Mouse (Mus musculus): ENCODE results near the gene Gstm2. TPM values are rescaled to one million over a fixed set of nuclear protein-coding genes. Genes with fewer than 3 reads are reported as not detected.

The Gstm2 gene
- polyA plus RNA-seq, 1 experiment from 2014 or later: 18.5 TPM

DNA sequence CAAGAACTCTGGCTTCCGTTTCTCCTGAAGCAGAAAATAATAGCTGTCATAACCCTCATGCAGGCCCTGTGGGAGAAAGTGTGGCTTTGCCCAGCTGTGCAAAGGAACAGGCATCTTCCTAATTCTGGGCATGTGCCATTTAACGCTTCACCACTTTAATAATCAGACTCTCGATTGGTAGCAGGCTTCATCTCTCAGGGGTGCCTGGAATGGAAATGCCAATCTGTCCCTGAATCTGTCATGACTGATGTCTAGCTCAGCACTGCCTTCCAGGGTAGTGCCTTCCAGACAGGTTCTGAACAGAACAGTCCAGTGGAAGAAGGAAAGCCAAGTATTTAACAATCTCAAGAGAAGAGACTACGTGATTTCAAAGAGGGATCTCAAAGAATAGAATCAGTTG is 45.0 kb downstream of the Gstm2 start:
- no peaks in the 10 kb centered on the region for H3K9me3 ChIP-seq (ENCODE audit: control insufficient read depth, low read length)
- no peaks in the 10 kb centered on the region for H3K27me3 ChIP-seq (ENCODE audit: control insufficient read depth, insufficient read depth, low read length)
- no peak for ATAC-seq (ENCODE audit: insufficient read depth, low FRiP score, low TSS enrichment)
- H3K36me3 ChIP-seq (ENCODE audit: control insufficient read depth, insufficient read depth, low read length): no peaks in the 10 kb centered on the region
- H3K4me1 ChIP-seq (ENCODE audit: control insufficient read depth, insufficient read depth, low read length): no peaks in the 10 kb centered on the region
- no peak overlapping the region for H3K27ac ChIP-seq (ENCODE audit: low read depth, low read length)
- no peak overlapping the region for H3K9ac ChIP-seq (ENCODE audit: low read length)
- H3K4me3 ChIP-seq (ENCODE audit: low read depth, low read length): no peak overlapping the region
- no peak for DNase-seq (ENCODE audit: low spot score)
- 86% methylated on average over 4 of the region's 4 CpGs for WGBS
- H3K4me2 ChIP-seq (ENCODE audit: low read depth): no peak overlapping the region

DNA sequence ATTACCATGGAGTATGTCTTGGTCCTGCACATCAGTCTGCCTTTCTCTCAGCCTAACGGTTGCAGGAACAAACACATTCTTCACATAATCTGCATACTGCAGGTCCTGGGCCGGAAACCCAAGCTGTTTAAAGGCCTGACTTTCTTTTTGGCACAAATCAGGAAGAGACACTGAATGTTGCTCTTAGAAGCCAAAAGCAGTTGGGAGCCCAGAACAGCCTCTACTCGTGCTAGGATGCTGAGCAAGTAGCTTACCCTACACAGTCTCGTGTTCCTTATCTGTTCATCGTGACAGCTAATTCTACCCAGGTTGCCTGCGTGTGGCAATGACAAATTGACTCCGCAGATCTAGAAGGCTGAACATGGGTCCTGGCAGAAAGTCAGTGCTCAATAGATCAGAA is 45.7 kb downstream of the Gstm2 start:
- no peak for DNase-seq (ENCODE audit: low spot score)
- Histone ChIP-seq H3K9ac (ENCODE audit: low read length) (no peak overlapping the region), H3K4me3 (ENCODE audit: low read depth, low read length) (no peak overlapping the region), H3K27me3 (ENCODE audit: control insufficient read depth, insufficient read depth, low read length) (no peaks in the 10 kb centered on the region), H3K9me3 (ENCODE audit: control insufficient read depth, low read length) (no peaks in the 10 kb centered on the region), H3K4me1 (ENCODE audit: control insufficient read depth, insufficient read depth, low read length) (no peaks in the 10 kb centered on the region), H3K36me3 (ENCODE audit: control insufficient read depth, insufficient read depth, low read length) (no peaks in the 10 kb centered on the region), H3K27ac (ENCODE audit: low read depth, low read length) (no peak overlapping the region), H3K4me2 (ENCODE audit: low read depth) (no peak overlapping the region)
- no peak for ATAC-seq (ENCODE audit: insufficient read depth, low FRiP score, low TSS enrichment)
- WGBS: 85% methylated on average over 7 of the region's 7 CpGs

DNA sequence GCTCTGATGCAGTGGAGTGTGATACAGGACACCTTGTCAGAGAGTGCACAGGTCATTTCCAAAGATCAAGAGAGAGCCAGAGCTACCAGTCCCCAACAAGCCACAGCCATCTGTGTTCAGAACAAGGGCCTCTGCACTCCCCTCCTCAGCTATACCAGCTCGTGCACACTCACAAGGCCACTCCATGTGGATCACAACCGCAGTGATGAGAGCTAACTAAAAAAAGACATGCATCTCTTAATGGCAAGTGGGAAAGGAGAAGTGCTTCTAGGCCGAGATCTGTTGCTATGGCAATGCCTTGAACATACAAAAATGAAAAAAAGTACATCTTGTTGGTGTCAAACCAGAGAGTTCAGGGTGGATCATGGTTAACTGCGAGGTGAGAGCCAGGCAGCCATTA is 46.4 kb downstream of the Gstm2 start:
- Histone ChIP-seq H3K27me3 (ENCODE audit: control insufficient read depth, insufficient read depth, low read length) (no peaks in the 10 kb centered on the region), H3K36me3 (ENCODE audit: control insufficient read depth, insufficient read depth, low read length) (no peaks in the 10 kb centered on the region), H3K4me3 (ENCODE audit: low read depth, low read length) (no peak overlapping the region), H3K9ac (ENCODE audit: low read length) (no peak overlapping the region), H3K4me2 (ENCODE audit: low read depth) (no peak overlapping the region), H3K4me1 (ENCODE audit: control insufficient read depth, insufficient read depth, low read length) (no peaks in the 10 kb centered on the region), H3K9me3 (ENCODE audit: control insufficient read depth, low read length) (no peaks in the 10 kb centered on the region), H3K27ac (ENCODE audit: low read depth, low read length) (no peak overlapping the region)
- WGBS: 80% methylated on average over 4 of the region's 4 CpGs
- DNase-seq (ENCODE audit: low spot score) (no peak), ATAC-seq (ENCODE audit: insufficient read depth, low FRiP score, low TSS enrichment) (no peak)

DNA sequence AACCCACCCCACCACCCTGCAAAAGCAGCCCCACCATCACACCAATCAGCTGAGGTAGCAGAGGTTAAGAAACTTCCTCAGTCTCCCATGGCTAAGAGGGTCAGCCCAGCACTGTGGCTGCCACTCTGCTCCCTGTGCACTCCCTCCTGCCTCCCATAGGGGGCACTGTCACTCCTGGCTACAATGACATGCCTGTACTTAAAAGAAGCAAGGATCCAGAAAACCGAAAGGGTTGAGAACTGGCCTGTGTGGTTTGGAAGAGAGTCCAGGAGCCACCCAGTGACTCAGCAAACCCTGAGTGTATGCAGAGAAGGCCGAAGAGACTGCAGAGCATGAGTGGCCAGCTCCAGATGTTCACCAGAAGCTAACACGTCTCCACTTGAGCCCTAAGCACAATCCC is 46.9 kb downstream of the Gstm2 start:
- 51% methylated on average over 3 of the region's 3 CpGs for WGBS
- Histone ChIP-seq H3K9ac (ENCODE audit: low read length) (no peak overlapping the region), H3K4me1 (ENCODE audit: control insufficient read depth, insufficient read depth, low read length) (no peaks in the 10 kb centered on the region), H3K36me3 (ENCODE audit: control insufficient read depth, insufficient read depth, low read length) (no peaks in the 10 kb centered on the region), H3K4me2 (ENCODE audit: low read depth) (no peak overlapping the region), H3K27me3 (ENCODE audit: control insufficient read depth, insufficient read depth, low read length) (no peaks in the 10 kb centered on the region), H3K9me3 (ENCODE audit: control insufficient read depth, low read length) (no peaks in the 10 kb centered on the region), H3K4me3 (ENCODE audit: low read depth, low read length) (no peak overlapping the region), H3K27ac (ENCODE audit: low read depth, low read length) (no peak overlapping the region)
- ATAC-seq (ENCODE audit: insufficient read depth, low FRiP score, low TSS enrichment) (no peak), DNase-seq (ENCODE audit: low spot score) (peak; percentile 62)

DNA sequence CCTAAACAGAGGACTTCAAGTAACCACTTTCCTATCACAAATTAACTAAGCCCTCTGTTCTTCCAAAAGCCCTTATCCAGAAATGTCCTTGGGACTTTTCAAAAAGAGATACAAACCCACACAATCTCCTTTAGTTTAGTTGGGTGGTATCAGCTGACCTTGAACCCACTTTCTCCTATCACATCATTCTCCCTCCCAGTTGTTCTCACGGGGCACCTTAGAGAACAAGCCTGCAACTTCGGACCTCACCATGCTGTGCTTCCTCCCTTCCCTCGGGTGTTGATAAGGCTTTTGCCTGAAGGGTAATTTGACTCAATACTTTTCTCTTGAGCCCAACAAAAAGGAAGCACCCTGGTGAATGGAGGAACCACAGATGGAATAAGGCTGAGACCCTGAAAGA is 50.4 kb downstream of the Gstm2 start:
- Histone ChIP-seq H3K27ac (ENCODE audit: low read depth, low read length) (no peak overlapping the region), H3K27me3 (ENCODE audit: control insufficient read depth, insufficient read depth, low read length) (no peaks in the 10 kb centered on the region), H3K4me3 (ENCODE audit: low read depth, low read length) (no peak overlapping the region), H3K4me2 (ENCODE audit: low read depth) (no peak overlapping the region), H3K4me1 (ENCODE audit: control insufficient read depth, insufficient read depth, low read length) (no peaks in the 10 kb centered on the region; the same call in 1 of the 2 replicates), H3K9ac (ENCODE audit: low read length) (no peak overlapping the region), H3K36me3 (ENCODE audit: control insufficient read depth, insufficient read depth, low read length) (no peaks in the 10 kb centered on the region), H3K9me3 (ENCODE audit: control insufficient read depth, low read length) (no peaks in the 10 kb centered on the region)
- WGBS: 66% methylated on average over 3 of the region's 3 CpGs
- no peak for DNase-seq (ENCODE audit: low spot score)
- no peak for ATAC-seq (ENCODE audit: insufficient read depth, low FRiP score, low TSS enrichment)

DNA sequence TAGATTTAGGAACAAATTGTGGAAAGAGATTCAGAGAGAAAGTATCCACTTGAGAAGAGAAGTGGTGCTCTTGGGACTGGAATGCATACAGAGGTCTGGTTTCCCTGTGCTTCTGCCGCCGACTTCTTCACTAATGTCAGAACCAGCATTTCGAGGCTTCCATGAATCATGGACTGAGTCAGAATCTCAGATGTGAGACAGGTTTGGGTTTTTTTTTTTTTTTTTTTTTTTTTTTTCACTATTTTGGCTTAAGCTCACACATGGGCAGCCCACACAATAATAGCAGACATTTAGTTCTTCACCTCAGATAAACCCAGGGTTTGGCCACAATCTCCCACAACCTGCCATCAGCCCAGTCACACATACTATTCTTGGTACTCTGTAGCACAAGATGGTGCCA is 51.0 kb downstream of the Gstm2 start:
- 90% methylated on average over 3 of the region's 3 CpGs for WGBS
- no peak for ATAC-seq (ENCODE audit: insufficient read depth, low FRiP score, low TSS enrichment)

DNA sequence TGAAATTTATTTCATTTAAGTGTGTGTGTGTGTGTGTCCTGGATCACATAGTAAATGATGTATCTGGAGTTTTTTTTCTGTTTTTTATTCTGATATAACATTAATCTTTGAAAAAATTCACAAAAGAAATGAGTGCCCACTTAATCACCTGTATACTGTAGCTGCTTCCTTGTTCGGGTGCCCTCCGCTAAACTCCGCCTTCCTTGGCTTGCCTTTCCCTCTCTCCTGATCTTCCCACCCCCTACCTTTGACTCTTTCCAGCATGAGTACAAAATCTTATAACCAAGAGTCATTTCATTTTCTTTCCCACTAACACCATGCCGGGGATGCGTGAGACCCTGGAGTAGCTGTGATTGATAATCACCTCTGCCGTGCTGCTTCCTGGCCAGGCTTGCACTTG is 54.1 kb downstream of the Gstm2 start:
- no peak overlapping the region for H3K27ac ChIP-seq (ENCODE audit: low read depth, low read length)
- WGBS: 85% methylated on average over 6 of the region's 6 CpGs
- H3K4me3 ChIP-seq (ENCODE audit: low read depth, low read length): no peak overlapping the region
- H3K4me1 ChIP-seq (ENCODE audit: control insufficient read depth, insufficient read depth, low read length): no peaks in the 10 kb centered on the region; the same call in 1 of the 2 replicates
- no peaks in the 10 kb centered on the region for H3K36me3 ChIP-seq (ENCODE audit: control insufficient read depth, insufficient read depth, low read length)
- ATAC-seq (ENCODE audit: insufficient read depth, low FRiP score, low TSS enrichment) (peak; percentile 21; the same call in 1 of the 2 replicates), DNase-seq (ENCODE audit: low spot score) (no peak)
- no peak overlapping the region for H3K4me2 ChIP-seq (ENCODE audit: low read depth)
- H3K9ac ChIP-seq (ENCODE audit: low read length): no peak overlapping the region
- H3K27me3 ChIP-seq (ENCODE audit: control insufficient read depth, insufficient read depth, low read length): no peaks in the 10 kb centered on the region
- no peaks in the 10 kb centered on the region for H3K9me3 ChIP-seq (ENCODE audit: control insufficient read depth, low read length)

More for the DNA sequence above, 51.0 kb downstream of the Gstm2 start:
- no peak for DNase-seq (ENCODE audit: low spot score)
- H3K9me3 ChIP-seq (ENCODE audit: control insufficient read depth, low read length): no peaks in the 10 kb centered on the region
- H3K27ac ChIP-seq (ENCODE audit: low read depth, low read length): no peak overlapping the region
- no peak overlapping the region for H3K4me2 ChIP-seq (ENCODE audit: low read depth)
- H3K4me1 ChIP-seq (ENCODE audit: control insufficient read depth, insufficient read depth, low read length): no peaks in the 10 kb centered on the region; the same call in 1 of the 2 replicates
- no peaks in the 10 kb centered on the region for H3K36me3 ChIP-seq (ENCODE audit: control insufficient read depth, insufficient read depth, low read length)
- H3K9ac ChIP-seq (ENCODE audit: low read length): no peak overlapping the region
- no peak overlapping the region for H3K4me3 ChIP-seq (ENCODE audit: low read depth, low read length)
- H3K27me3 ChIP-seq (ENCODE audit: control insufficient read depth, insufficient read depth, low read length): no peaks in the 10 kb centered on the region

Other genes starting within 250 kb of the Gstm2 start
- 5.6 and 6.0 TPM in 2 replicates for gene Csf1, start 226.0 kb downstream of the Gstm2 start, polyA plus RNA-seq (2014; fragmentation: Nextera tagmentation; extraction: Ambion mirVana)
- 0.11 TPM in 1 of 2 replicates, not detected in the other for gene Eps8l3, start 109.2 kb downstream of the Gstm2 start, polyA plus RNA-seq (2014; fragmentation: Nextera tagmentation; extraction: Ambion mirVana)
- gene Gstm5, start 90.6 kb downstream of the Gstm2 start, polyA plus RNA-seq (2014; fragmentation: Nextera tagmentation; extraction: Ambion mirVana): 210 and 222 TPM in 2 replicates
- 49.9 and 50.8 TPM in 2 replicates for gene Gstm7, start 54.6 kb downstream of the Gstm2 start, polyA plus RNA-seq (2014; fragmentation: Nextera tagmentation; extraction: Ambion mirVana)
- gene Gstm6, start 42.7 kb downstream of the Gstm2 start, polyA plus RNA-seq (2014; fragmentation: Nextera tagmentation; extraction: Ambion mirVana): 5.3 and 6.2 TPM in 2 replicates
- gene Gstm3, start 17.2 kb downstream of the Gstm2 start, polyA plus RNA-seq (2014; fragmentation: Nextera tagmentation; extraction: Ambion mirVana): not detected in 2 replicates
- 28.0 and 31.5 TPM in 2 replicates for gene Gstm1, start 31.5 kb upstream of the Gstm2 start, polyA plus RNA-seq (2014; fragmentation: Nextera tagmentation; extraction: Ambion mirVana)
- 12.4 and 12.9 TPM in 2 replicates for gene Gstm4, start 58.4 kb upstream of the Gstm2 start, polyA plus RNA-seq (2014; fragmentation: Nextera tagmentation; extraction: Ambion mirVana)
- 40.1 and 42.9 TPM in 2 replicates for gene Ampd2, start 100.2 kb upstream of the Gstm2 start, polyA plus RNA-seq (2014; fragmentation: Nextera tagmentation; extraction: Ambion mirVana)
- gene Gnat2, start 106.3 kb upstream of the Gstm2 start, polyA plus RNA-seq (2014; fragmentation: Nextera tagmentation; extraction: Ambion mirVana): 0.73 and 0.99 TPM in 2 replicates
- gene Gnai3, start 159.7 kb upstream of the Gstm2 start, polyA plus RNA-seq (2014; fragmentation: Nextera tagmentation; extraction: Ambion mirVana): 210 and 217 TPM in 2 replicates
- 0.45 and 1.1 TPM in 2 replicates for gene Gpr61, start 168.4 kb upstream of the Gstm2 start, polyA plus RNA-seq (2014; fragmentation: Nextera tagmentation; extraction: Ambion mirVana)
- gene Amigo1, start 199.9 kb upstream of the Gstm2 start, polyA plus RNA-seq (2014; fragmentation: Nextera tagmentation; extraction: Ambion mirVana): 6.5 and 7.2 TPM in 2 replicates
- gene Cyb561d1, start 214.8 kb upstream of the Gstm2 start, polyA plus RNA-seq (2014; fragmentation: Nextera tagmentation; extraction: Ambion mirVana): 2.1 and 2.9 TPM in 2 replicates
- 21.1 and 24.5 TPM in 2 replicates for gene Atxn7l2, start 224.5 kb upstream of the Gstm2 start, polyA plus RNA-seq (2014; fragmentation: Nextera tagmentation; extraction: Ambion mirVana)
- gene Sypl2, start 240.2 kb upstream of the Gstm2 start, polyA plus RNA-seq (2014; fragmentation: Nextera tagmentation; extraction: Ambion mirVana): 0.46 and 0.76 TPM in 2 replicates